Mouse (Mus musculus) forebrain, embryonic 13.5 days (tissue): Measurements from ENCODE around the gene Dbf4. TPM values are rescaled to one million over a fixed set of nuclear protein-coding genes. Genes with fewer than 3 reads are reported as not detected.
A peak's percentile ranks its signal among the peaks of the same experiment; 100 is the strongest.

Experiments used
- ATAC-seq: fragments of 200-750 bp; cut with Nextera tagmentation; 2 replicates; pipeline ENCODE4 v1.8.0; 2017
- H3K27ac ChIP-seq: fragments of 300-500 bp; sonication (generic); 2 replicates; pipeline ENCODE4 v1.5.1; 2015; ENCODE audit warnings: inconsistent platforms, mild to moderate bottlenecking, moderate library complexity
- H3K27me3 ChIP-seq: fragments of 300-500 bp; sonication (generic); 2 replicates; pipeline ENCODE4 v1.6.1; 2015; ENCODE audit warnings: mild to moderate bottlenecking, inconsistent platforms
- H3K36me3 ChIP-seq: fragments of 300-500 bp; sonication (generic); 2 replicates; pipeline ENCODE4 v1.6.1; 2015; ENCODE audit warnings: mild to moderate bottlenecking, inconsistent platforms; ENCODE audit not compliant: poor library complexity, severe bottlenecking
- H3K4me1 ChIP-seq: fragments of 300-500 bp; sonication (generic); 2 replicates; pipeline ENCODE4 v1.6.1; 2015; ENCODE audit warnings: inconsistent platforms
- H3K4me2 ChIP-seq: fragments of 300-500 bp; sonication (generic); 2 replicates; pipeline ENCODE4 v1.6.1; 2015; ENCODE audit warnings: inconsistent platforms, mild to moderate bottlenecking, moderate library complexity
- H3K4me3 ChIP-seq: fragments of 300-500 bp; sonication (generic); 2 replicates; pipeline ENCODE4 v1.5.1; 2015; ENCODE audit warnings: mild to moderate bottlenecking, inconsistent platforms
- H3K9ac ChIP-seq: fragments of 300-500 bp; sonication (generic); 2 replicates; pipeline ENCODE4 v1.6.1; 2015; ENCODE audit warnings: mild to moderate bottlenecking, inconsistent platforms
- H3K9me3 ChIP-seq: fragments of 300-500 bp; sonication (generic); replicated peaks from 2 replicates; pipeline ENCODE4 v1.6.1; 2016; ENCODE audit warnings: inconsistent platforms
- WGBS: fragments of 180-500 bp; shearing (Covaris S2); methylation state at CpG from one replicate; pipeline ENCODE4 v1.1.7; 2015; 5-methylcytosine and 5-hydroxymethylcytosine counted together
- polyA plus RNA-seq: library from polyadenylated mRNA; unstranded; fragments of >200 nt; fragmentation: Nextera tagmentation; extraction: Ambion mirVana; gene quantifications from 2 replicates; pipeline ENCODE4 v1.2.1, GENCODE M21; 2015

The Dbf4 gene
- polyA plus RNA-seq, 1 experiment from 2014 or later = 43.4 TPM

DNA sequence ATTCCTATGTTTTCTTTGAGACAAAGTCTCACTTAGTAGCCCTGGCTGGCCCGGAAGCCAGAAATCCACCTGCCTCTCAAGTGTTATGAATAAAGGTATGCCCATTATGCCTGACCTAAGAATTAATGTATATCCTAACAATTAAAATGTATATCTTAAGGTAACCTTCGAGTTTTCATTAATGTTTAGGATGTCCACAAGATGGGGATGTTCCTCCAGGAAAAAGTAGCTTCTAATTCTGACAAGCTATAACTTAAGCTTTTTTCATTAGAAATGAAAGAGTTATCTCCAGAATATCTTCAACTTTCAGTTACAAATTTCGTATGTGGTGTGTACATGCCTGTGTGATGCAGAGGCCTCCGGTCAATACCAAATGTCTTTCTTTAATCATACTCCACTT lies 13.8 kb downstream of the Dbf4 start:
- H3K9ac ChIP-seq = no peak overlapping the region
- ATAC-seq = no peak
- no peak overlapping the region for H3K4me2 ChIP-seq
- peaks cover 51% of the 10 kb centered on the region for H3K36me3 ChIP-seq
- H3K27ac ChIP-seq = no peak overlapping the region
- H3K4me3 ChIP-seq = no peak overlapping the region
- H3K4me1 ChIP-seq = no peaks in the 10 kb centered on the region
- no peaks in the 10 kb centered on the region for H3K27me3 ChIP-seq
- H3K9me3 ChIP-seq = no peaks in the 10 kb centered on the region
- 94% methylated on average over 4 of the region's 4 CpGs for WGBS

DNA sequence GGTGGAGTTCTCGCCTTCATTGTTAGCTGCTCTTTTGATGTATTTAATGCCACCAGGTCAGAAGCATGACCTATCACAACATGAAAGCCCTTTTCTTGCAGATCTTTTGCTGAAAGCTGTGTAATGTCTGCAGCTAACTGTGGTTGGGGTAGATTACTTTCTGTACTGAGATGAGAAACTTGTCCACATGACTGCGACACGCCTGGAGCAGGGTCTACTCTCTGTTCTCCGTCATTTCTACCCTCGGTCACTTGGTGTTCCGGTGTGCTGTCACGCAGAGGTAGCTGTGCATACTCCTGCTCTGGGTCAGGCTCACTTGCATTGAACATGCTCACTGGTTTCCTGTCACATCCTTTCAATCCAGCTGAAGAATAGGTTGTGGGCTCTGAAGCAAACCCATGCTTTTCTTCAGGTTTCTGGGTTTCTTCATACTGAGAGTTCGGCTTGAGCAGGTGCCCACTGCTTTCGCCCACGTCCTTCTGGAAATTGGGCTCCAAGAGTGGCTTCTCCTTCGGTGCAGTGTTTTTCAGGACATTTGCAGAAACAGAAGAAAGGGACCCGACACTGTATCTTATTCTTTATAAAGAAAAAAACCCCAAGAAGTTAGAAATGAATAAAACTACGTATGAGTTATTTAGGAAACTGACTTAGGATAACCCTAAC lies 24.8 kb downstream of the Dbf4 start:
- Histone ChIP-seq H3K9me3 (no peaks in the 10 kb centered on the region), H3K4me2 (no peak overlapping the region), H3K4me1 (no peaks in the 10 kb centered on the region), H3K27ac (no peak overlapping the region), H3K27me3 (no peaks in the 10 kb centered on the region), H3K36me3 (peaks cover 50% of the 10 kb centered on the region), H3K9ac (no peak overlapping the region), H3K4me3 (no peak overlapping the region)
- no peak for ATAC-seq
- 92% methylated on average over 13 of the region's 13 CpGs for WGBS

DNA sequence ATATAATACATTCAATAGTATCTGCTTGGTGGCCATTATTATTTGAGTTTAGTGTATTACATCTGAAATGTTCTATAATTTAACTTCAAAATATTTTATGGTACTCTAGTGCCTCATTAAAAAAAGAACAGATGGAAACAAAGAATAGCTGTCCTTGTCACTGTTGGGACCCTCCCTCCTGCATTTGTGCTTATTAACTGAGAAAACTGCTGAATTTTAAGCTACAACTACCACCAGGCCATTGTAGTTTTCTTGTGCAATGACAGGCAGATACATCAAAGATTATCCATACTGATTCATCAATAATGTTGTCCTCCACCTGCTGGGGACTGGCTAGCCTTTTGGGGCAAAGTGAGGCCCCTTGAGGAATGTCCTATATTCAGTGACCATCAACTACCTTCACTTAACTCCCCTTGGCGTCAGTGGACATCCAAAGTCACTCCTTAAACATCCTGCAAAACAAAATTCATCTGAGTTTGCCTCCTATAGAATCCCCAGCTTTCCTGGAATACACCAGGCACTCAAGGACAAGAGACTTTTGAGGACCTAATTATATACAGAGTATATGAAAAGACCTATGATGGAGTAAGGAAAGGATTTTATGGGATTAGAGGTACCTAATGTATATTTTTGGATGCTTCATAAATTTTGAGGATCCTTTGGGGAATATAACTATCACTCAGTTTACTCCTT lies 28.5 kb downstream of the Dbf4 start:
- Histone ChIP-seq H3K27ac (no peak overlapping the region), H3K4me1 (no peaks in the 10 kb centered on the region), H3K4me2 (no peak overlapping the region), H3K36me3 (peaks cover 35% of the 10 kb centered on the region), H3K4me3 (no peak overlapping the region), H3K27me3 (no peaks in the 10 kb centered on the region), H3K9ac (no peak overlapping the region), H3K9me3 (no peaks in the 10 kb centered on the region)
- ATAC-seq = no peak
- WGBS = 80% methylated on average over 1 of the region's 1 CpGs

- no peaks in the 10 kb centered on the region for H3K9me3 ChIP-seq
- H3K4me1 ChIP-seq = no peaks in the 10 kb centered on the region
- ATAC-seq = no peak
- H3K9ac ChIP-seq = no peak overlapping the region
- no peak overlapping the region for H3K4me3 ChIP-seq
- WGBS = 86% methylated on average over 5 of the region's 5 CpGs
- H3K27me3 ChIP-seq = no peaks in the 10 kb centered on the region
- no peak overlapping the region for H3K4me2 ChIP-seq
- H3K27ac ChIP-seq = no peak overlapping the region
- no peaks in the 10 kb centered on the region for H3K36me3 ChIP-seq
These were observed 48.1 kb downstream of the Dbf4 start for GRCm38 (mm10) chr5:8374297-8374906.

GRCm38 (mm10) chr5:8373415-8373814 lies 49.1 kb downstream of the Dbf4 start:
- no peak for ATAC-seq

GRCm38 (mm10) chr5:8368781-8369180 lies 53.7 kb downstream of the Dbf4 start:
- no peak overlapping the region for H3K9ac ChIP-seq
- no peak for ATAC-seq
- H3K27ac ChIP-seq = no peak overlapping the region
- peaks cover 8% of the 10 kb centered on the region for H3K4me1 ChIP-seq
- no peak overlapping the region for H3K4me2 ChIP-seq
- no peaks in the 10 kb centered on the region for H3K27me3 ChIP-seq
- no peak overlapping the region for H3K4me3 ChIP-seq
- WGBS = 88% methylated on average over 5 of the region's 5 CpGs
- no peaks in the 10 kb centered on the region for H3K9me3 ChIP-seq
- H3K36me3 ChIP-seq = no peaks in the 10 kb centered on the region

More at GRCm38 (mm10) chr5:8373415-8373814, 49.1 kb downstream of the Dbf4 start:
- Histone ChIP-seq H3K9ac (no peak overlapping the region), H3K4me1 (no peaks in the 10 kb centered on the region), H3K27ac (no peak overlapping the region), H3K36me3 (no peaks in the 10 kb centered on the region), H3K9me3 (no peaks in the 10 kb centered on the region), H3K27me3 (no peaks in the 10 kb centered on the region), H3K4me2 (no peak overlapping the region), H3K4me3 (no peak overlapping the region)
- WGBS = 80% methylated on average over 4 of the region's 4 CpGs

DNA sequence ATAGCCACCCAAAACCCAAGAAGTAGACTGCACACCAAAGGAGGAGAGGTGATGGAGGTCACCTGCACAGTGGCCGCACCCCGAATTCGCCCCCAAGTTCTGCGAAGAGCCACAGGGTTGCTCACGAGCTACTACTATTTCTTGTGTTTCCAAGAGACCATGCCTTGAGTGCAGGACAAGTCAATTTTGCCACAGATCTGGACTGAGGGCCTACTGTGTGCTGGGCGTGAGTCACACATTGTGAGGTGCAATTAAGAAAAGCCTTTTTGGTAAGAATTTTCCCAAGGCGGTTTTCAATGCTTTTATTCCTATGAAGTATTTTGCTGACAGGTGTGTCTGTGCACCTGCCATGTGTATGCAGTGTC lies 54.2 kb downstream of the Dbf4 start:
- H3K4me1 ChIP-seq = peaks cover 8% of the 10 kb centered on the region
- H3K27ac ChIP-seq = no peak overlapping the region
- no peaks in the 10 kb centered on the region for H3K36me3 ChIP-seq
- peak overlapping the region; percentile 81 for H3K4me3 ChIP-seq
- ATAC-seq = no peak
- peak overlapping the region; percentile 84; the same call in 1 of the 2 replicates for H3K9ac ChIP-seq
- peak overlapping the region; percentile 78 for H3K4me2 ChIP-seq
- no peaks in the 10 kb centered on the region for H3K9me3 ChIP-seq
- WGBS = 32% methylated on average over 7 of the region's 7 CpGs
- H3K27me3 ChIP-seq = no peaks in the 10 kb centered on the region

DNA sequence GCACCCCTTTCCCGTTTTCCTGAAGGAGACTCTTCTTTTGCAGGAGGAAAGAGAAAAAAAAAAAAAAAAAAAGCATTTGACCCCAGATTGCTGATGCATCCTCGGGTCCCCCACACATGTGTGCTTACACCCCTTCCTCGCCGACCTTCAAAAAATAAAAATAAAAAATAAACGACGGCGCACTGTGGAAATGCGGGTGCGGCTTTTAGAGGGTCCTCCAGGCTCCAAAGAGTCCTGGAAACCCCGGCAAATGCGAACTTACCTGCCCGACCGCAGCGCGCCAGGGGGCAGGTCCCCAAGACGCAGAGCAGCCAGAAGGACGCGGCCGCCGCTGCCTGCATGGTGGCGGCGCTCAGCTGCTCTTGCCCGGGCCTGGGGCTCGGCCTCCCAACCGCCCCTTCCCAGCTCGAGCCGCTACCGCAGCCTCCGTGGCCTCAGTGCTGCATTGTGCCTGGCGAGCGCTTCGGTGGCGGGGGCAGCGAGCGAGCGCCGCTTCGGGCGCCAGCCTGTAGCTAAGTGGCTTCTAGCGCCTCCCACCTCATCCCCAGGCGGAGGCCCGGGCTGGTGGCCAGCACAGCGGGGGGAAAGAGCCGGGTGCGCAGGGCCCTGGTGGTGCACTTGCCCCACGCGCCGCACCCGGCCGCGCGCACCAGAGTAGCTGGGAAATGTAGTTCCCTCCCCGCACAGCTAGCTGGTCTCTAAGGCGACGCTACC lies 54.7 kb downstream of the Dbf4 start, which contains the start of gene Adam22:
Gene Adam22 (minus strand): TSS at position 547 of the 714 bp plus-strand sequence.
- H3K9ac ChIP-seq = peak within 1 kb of the TSS; percentile 84
- H3K9me3 ChIP-seq = no peaks in the 10 kb centered on the region
- H3K4me3 ChIP-seq = peak within 1 kb of the TSS; percentile 81
- no peaks in the 10 kb centered on the region for H3K27me3 ChIP-seq
- H3K4me2 ChIP-seq = peak within 1 kb of the TSS; percentile 78
- H3K27ac ChIP-seq = peak within 1 kb of the TSS; percentile 84
- WGBS = under 1% methylated on average over 41 of the region's 55 CpGs
- H3K36me3 ChIP-seq = no peaks in the 10 kb centered on the region
- H3K4me1 ChIP-seq = peaks cover 8% of the 10 kb centered on the region
- peak; percentile 96 for ATAC-seq

- H3K9ac ChIP-seq = peak overlapping the region; percentile 84
- H3K9me3 ChIP-seq = no peaks in the 10 kb centered on the region
- 0 out of 2 replicates have a peak overlapping the region, but pooled peaks have one; percentile 84 for H3K27ac ChIP-seq
- peak; percentile 44 for ATAC-seq
- peak overlapping the region; percentile 81 for H3K4me3 ChIP-seq
- H3K36me3 ChIP-seq = no peaks in the 10 kb centered on the region
- WGBS = under 1% methylated on average over 24 of the region's 25 CpGs
- H3K27me3 ChIP-seq = no peaks in the 10 kb centered on the region
- peak overlapping the region; percentile 78 for H3K4me2 ChIP-seq
- H3K4me1 ChIP-seq = peaks cover 8% of the 10 kb centered on the region
These were observed 55.5 kb downstream of the Dbf4 start for GRCm38 (mm10) chr5:8366771-8367613.

DNA sequence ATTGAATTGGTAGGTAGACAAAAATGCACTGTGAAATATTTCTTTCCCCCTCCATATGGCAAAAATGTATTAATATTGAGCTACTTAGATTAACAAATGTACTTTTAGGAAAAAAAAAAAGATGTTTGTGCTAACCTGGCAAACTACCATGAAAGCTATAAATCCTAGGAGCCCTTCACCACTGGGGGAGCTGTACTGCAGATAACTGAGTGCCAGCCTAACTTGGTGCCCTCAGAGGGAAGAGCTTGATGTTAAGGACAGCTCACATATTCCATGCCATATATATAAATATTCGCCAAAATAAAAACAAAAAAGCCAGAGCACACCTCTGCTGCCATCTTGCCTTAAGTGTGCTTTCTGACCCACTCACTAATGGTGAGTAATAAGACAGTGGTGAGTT lies 60.2 kb downstream of the Dbf4 start:
- no peaks in the 10 kb centered on the region for H3K27me3 ChIP-seq
- no peak overlapping the region for H3K4me2 ChIP-seq
- H3K27ac ChIP-seq = no peak overlapping the region
- no peaks in the 10 kb centered on the region for H3K9me3 ChIP-seq
- ATAC-seq = no peak
- no peak overlapping the region for H3K9ac ChIP-seq
- WGBS = 62% methylated on average over 1 of the region's 1 CpGs
- H3K4me3 ChIP-seq = no peak overlapping the region
- peaks cover 12% of the 10 kb centered on the region for H3K4me1 ChIP-seq
- H3K36me3 ChIP-seq = no peaks in the 10 kb centered on the region

DNA sequence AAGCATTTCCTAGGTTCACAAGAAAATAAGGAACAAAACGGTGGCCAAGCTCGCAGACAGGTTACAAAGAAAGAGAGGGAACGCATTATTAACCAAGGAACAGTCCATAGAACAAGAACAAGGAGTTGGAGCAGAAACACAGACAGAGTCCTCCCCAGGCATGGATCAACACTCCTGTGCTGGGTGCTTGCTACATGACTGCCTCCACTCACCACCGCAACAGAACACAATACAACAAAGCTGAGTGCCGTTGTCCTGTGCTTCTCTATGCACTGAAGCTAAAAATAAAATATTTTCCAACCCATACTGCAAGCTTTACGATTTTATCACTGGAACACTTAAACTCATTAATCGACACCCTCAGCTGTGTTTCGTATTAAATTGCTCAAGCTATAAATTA lies 64.8 kb downstream of the Dbf4 start:
- ATAC-seq = no peak
- no peaks in the 10 kb centered on the region for H3K9me3 ChIP-seq
- peaks cover 10% of the 10 kb centered on the region for H3K4me1 ChIP-seq
- H3K4me2 ChIP-seq = no peak overlapping the region
- H3K27me3 ChIP-seq = no peaks in the 10 kb centered on the region
- WGBS = 75% methylated on average over 8 of the region's 8 CpGs
- no peak overlapping the region for H3K9ac ChIP-seq
- H3K4me3 ChIP-seq = no peak overlapping the region
- H3K27ac ChIP-seq = no peak overlapping the region
- H3K36me3 ChIP-seq = no peaks in the 10 kb centered on the region
